Mouse (Mus musculus): Measurements from ENCODE around the gene Sstr3. TPM values are rescaled to one million over a fixed set of nuclear protein-coding genes. Genes with fewer than 3 reads are reported as not detected.

The Sstr3 gene
- total RNA-seq, 2 experiments from 2014 or later: not detected

DNA sequence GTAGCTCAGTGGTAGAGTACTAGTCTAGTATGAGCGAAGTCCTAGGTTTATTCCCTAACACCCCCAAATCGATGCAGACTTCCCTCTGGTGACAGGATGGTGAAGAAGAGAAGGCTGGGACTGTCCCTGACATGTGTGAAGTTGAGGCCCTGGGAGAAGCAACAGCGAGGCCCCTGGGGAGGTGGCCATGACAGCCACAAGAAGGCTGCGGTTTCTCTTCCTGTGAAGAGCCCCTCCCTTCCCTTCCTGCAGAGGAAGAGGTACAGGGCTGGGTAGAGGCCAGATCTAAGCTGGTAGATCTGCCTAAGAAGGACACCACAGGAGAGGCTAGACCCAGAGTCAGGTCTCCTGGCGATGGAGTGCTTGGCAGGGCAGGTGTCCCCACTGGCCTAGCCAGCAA, 19.5 kb upstream of the Sstr3 start:
- DNase-seq: no peak
- intact Hi-C loops (cut with DNase I): no loop called here

DNA sequence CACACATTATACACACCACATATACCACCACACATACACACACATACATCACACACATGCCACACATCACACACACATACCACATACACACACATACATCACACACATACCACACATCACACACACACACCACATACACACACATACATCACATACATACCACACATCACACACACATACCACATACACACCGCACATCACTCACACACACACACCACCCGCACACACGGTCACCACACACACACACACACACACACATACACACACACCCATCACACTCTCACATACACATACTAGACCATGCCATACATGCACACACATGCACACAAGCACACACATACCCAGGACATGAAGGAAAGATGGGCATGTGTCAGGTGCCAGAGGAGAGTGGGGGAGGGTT, 18.9 kb upstream of the Sstr3 start:
- intact Hi-C loops (cut with DNase I): no loop called here
- DNase-seq: no peak

DNA sequence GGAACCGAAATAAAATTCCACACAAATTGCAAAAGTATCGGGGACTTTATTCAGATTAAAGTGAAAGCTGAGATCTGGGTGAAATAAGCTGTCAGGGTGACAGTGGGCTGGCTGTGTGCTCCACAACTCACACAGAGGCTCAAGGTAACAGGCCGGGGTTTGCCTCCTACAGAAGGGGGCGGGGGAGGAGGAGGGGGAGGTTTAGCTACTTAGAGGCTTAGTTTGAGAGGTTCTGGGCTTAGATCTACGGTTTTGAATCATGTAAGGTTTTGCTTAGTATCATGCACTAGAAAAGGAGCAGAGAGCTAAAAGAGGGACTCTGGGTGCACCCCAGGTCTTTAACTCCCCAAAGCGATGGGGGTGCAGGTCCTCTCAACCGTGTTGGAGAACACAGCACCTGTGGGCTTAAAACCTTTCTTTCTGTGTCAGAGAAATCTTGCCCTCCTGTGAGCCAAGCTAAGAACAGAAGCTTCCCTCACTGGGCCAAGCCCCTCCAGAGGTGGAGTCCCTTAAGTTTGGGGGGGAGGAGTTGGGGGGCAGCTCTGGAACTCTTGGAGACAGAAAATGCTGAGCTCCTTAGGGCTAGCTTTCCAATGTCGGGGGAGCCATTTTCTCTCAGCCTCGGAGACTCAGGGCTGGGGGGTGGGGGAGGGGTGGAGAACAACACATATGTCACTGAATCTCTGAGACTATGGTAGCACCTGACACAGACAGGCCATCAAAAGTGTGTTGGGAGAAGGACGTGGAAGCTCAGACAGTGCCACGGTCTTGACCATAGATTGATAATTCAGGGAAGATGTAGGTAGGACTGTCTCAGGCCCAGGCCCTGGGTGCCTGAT, 14.9 kb upstream of the Sstr3 start:
- no peak for DNase-seq
- intact Hi-C loops (cut with DNase I): no loop called here

DNA sequence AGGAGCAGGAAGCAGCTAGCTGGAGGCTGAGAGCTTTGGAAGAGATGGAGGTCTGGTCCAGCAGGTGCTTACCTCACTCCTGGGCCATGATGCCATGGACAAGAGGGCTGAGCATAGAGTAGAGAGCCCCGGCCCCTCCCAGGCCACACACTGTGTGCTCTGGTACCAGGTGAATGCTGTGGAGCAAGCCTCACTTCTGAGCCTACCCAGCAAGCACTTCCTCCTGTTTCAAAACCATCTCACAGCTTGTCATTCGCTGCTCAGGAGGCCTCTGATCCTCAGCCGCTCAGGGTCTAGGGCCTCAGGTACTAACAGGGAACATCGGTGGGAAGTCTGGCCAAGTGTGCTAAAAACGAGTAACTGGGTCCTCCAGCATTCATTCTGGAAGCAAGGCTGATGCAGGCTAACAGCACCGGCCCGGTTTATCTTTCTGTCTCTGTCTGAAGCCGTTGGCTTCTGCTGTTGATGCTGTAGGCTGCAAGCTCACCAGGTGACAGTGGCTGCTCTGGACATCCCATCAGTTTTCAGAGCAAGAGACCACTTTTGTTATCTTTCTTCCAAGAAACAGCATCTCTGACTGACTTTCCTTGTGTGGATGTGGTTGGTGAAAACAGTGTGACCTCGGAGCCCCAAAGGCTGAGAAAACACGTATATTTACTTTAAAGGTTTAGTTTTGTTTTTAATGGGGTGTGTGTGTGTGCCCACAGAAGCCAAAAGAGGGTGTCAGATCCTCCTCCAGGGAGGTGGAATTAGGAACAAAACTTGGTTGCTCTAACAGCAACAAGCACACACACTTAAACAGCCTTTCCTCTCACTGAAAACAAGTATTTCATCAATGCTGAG, 13.4 kb upstream of the Sstr3 start:
- intact Hi-C loops (cut with DNase I): no loop called here
- no peak for DNase-seq

DNA sequence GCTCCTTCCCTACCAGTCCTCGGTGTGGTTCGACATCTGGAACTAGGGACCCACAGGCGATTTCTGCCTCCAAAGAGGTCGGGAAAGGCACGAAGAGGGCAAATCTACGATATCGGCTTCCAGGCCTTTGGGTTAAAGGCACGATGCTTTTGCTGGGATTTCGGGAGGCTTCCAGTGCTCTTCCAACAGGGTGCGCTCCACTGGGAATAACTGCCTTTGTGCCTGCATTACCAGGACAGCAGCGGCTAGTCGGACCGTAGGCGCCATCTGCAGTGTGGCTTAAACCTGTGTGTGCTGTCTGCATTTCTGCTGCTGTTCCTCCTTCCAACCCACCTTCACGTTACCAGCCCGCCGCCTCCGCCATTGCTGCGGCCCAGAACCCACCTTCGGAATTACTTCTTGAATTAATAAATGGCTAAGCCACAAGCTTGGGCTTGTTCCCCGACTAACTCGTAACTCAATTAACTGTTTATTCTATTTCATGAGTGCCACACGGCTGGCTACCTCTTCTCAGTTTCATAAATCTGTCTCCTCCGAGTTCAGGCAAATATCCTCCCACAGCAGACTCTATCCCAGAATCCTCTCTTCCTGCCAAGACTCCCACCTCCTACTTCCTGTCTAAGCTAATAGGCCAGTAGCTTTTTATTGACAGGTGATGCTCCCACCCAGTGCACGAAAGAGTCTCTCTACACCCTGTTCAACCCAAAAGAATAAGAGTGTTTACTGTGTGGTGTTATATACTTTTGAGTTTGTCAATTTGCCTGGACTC, 10.2 kb upstream of the Sstr3 start:
- DNase-seq: no peak
- intact Hi-C loops (cut with DNase I): no loop called here

DNA sequence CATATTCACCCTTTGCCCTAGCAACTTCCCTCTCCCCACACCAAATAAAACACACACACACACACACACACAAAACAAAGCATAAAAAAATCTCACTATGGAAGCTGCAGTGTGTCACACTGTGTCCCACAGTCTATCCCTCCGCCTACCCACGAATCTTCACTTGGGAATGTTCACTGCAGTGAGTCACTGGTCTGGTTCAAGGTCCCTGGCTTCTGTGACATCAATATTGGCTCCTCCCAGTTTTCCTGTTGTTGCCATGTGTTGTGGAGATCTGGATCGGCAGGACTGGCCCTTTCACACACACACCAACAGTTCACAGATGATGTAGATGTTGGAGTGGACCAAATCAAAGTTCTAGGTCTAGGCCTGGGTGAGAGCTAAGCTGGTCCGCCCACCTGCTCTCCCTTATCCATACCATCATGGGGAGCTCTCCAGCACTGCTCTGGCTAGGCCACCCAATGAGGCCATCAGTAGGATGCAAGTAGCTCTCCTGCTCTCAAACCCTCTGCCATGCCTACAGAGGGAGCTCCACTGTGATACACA, 4.8 kb upstream of the Sstr3 start:
- intact Hi-C loops (cut with DNase I): no loop called here

DNA sequence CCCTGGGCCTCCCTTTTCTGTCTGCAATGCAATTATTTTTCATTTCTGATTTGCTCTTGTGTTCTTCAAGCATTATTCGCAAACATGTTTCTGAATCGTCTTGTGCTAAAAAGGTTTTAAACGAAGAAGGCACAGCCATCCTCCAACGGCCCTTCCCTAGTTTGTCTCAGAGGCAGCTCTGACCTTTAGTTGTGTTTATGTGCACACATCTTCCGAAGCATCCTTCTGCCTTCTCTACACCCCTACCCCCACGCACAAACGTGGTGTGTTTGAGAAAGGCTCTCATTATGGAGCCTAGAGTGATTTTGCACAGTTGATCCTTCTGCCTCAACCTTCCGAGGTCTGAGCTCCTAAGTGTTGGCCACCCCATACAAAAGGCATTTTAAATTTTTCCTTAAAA, 4.2 kb upstream of the Sstr3 start:
- intact Hi-C loops (cut with DNase I): no loop called here
- DNase-seq: no peak

More for the DNA sequence above, 4.8 kb upstream of the Sstr3 start:
- no peak for DNase-seq

DNA sequence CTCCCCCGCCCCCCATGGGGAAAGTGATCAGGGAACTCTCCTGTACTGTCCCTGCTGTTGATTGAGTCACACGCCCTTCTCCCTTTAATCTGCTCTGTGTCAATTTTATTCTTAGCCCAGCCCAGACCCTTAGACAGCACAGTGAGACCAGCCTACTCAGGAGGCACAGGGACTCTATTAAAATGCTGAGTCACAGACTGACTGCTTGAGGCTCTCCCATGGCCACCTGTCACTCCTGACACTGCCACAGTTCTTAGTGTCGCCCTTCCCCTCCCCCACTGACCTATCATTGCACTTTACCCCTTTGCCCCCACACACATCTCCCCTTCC, 3.8 kb upstream of the Sstr3 start:
- intact Hi-C loops (cut with DNase I): no loop called here
- DNase-seq: no peak

DNA sequence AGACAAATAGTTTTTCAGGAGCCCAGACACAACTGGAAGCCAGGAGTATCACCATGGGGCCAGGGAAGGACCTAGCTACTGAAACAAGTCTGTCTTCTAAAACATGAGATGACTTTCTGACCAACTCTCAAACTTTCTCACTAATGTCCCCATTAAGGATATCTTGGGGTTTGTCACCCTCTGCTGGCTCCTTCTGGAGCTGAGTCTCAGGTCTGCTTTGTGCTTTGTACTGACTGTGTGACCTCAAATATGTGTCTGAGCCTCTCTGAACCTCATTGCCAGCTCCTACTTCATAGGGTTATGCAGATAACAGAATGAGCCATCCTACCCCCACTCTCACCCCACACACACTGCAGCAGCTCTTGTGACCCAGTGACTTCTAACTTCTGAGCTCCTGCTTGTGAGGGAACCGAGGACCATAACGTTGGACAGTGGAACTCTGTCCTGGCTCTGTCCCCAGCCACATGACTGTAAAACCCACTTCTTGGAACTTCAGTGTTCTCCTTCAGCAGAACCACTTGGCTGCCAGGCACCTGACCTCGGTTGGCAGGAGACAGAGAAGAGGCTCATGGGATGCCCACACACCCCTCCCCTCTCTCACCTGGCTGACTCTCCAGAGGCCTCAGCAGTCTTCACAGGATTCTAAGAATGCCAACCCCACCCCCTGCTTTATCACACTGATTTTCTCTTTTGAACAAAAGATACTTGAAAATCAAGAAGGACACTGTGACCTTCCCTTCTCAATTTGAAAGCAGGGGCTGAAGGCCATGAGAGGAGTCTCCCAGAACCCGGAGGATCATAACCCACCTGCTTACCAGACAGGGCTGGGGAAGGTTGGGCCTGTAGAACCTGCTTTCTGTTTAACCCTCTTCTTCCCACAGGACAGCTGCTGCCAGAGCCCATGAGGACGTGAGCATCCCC, 3.2 kb upstream of the Sstr3 start:
- no peak for DNase-seq
- intact Hi-C loops (cut with DNase I): no loop called here

DNA sequence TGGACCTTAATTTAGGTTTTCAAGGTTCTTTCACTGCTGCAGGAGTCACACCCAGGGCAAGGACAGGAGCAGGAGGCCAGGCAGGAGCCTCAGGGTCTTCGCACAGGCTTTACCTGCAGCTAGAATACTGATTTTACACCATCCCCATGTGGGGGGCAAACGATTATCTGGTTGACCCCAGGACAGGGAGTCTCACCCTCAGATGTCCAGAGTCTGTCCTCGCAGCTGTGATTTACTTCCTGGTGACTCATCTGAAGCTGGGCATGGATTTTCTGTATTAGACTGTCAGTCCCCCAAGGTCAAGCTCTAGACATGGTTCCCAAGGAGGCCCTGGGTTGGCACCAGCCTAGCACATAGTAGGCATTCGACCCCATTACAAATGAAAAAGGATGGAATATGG, 1.6 kb upstream of the Sstr3 start:
- DNase-seq: no peak
- intact Hi-C loops (cut with DNase I): no loop called here

DNA sequence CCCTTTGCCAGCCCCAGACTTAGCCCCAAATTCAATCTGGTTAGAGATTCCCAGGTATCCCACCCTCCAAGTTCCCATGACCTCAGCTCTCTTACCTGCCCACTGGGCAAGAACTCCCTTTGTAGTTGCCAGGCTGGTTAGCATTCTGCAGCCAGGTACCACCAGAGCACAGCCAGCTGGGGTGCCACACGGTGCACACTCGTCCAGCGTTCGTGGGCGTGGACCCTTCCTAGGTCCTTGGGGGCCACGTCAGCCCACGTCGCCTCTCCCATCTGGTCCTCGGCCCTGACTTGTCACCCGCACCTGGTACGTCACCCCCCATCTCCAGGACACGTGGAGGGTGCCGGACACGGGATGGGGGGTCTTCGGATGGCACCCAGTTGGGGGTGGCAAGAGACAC, 444 bp downstream of the Sstr3 start:
- intact Hi-C loops (cut with DNase I): no loop called here

DNA sequence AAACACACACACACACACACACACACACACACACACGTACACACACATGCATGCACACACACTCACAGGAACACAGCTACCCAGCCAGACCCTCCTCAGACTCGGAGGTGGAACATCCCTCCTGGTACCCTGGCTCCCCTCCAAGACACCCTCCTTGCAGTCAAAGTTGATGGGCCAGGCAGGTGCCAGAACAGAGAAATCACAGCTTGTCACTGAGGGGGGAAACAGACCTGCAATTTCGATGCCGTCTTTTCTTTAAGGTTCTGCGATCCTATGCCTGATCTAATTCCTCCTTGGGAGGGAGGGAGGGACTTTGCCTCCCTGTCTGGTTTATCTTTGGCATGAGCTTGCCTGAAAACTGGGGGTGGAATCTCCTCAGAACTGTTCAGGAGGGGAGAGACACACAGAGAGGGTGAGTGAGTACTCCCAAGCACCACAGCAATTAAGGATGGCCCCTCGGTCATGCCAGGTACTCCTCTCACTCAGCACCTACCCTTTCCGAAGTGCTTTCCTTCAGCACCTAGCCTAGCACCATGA, 1.6 kb downstream of the Sstr3 start:
- DNase-seq: no peak
- intact Hi-C loops (cut with DNase I): no loop called here

More for the DNA sequence above, 444 bp downstream of the Sstr3 start:
- no peak for DNase-seq

DNA sequence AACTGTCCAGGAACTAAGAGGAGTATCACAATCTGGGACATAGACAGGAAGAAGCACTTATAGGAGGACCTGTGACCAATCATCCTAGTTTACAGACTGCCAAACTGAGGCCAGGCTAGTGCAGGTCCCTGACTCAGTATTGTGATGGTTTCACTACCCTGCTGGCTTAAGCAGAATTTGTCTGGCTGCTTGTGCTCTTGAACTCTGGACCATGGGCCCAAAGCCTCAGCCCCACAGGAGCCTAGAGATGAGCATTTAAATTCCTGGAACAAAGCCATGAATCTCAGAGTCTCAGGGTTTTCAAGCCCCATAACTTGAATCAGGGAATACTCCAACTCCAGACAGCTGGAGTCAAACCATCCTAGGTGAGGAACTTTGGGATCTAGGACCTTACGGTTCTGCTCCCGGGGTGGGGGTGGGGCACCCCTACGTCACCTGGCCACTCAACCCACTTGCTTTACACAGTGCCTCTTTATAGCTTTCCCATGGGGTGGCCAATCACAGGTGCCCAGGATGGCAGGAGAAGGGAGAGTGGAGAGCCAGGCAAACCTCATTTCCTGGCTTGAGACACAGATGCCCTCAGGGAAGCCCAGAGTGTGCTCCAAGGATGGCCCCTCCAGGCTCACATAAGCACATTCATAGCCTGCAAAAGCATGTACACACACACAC, 2.3 kb downstream of the Sstr3 start:
- intact Hi-C loops (cut with DNase I): no loop called here
- no peak for DNase-seq

DNA sequence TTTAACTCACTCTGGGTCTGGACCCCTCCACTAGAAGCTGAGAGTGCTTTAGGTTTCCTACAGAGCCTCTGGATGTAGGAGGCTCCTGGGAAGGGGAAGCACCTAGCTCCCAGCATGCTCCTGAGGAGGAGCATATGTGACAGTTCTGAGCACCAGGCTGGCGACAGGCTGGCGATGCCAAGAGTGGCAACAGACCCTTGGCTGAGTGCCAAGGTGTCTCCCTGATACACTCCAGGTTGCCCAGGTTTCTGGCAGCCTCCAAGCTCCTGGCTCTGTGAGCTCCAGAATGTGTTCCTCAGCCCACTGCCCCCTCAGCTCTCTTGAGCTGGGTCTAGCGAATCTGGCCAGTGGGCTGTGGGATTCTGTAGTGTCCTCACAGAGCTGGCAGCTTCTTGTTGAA, 2.9 kb downstream of the Sstr3 start:
- DNase-seq: no peak
- intact Hi-C loops (cut with DNase I): no loop called here

DNA sequence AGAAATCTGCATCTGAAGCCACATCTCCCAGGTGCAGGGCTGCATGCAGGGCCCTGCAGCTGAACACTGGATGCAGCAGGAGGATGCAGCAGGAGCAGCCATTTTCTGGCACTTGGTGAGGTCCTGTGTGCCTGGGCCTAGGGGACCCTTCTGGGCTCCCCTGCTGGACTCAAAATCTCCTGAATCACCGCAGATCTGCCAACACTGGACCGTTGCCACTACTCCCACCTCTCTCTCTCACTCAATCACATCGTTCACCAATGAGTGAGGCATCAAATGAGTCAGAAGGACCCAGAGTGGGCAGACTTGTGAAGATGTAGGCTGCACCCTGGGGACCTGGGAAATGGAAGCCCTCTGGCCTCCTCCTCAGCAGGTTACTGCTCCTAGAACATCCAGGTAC, 3.4 kb downstream of the Sstr3 start:
- intact Hi-C loops (cut with DNase I): no loop called here
- no peak for DNase-seq

DNA sequence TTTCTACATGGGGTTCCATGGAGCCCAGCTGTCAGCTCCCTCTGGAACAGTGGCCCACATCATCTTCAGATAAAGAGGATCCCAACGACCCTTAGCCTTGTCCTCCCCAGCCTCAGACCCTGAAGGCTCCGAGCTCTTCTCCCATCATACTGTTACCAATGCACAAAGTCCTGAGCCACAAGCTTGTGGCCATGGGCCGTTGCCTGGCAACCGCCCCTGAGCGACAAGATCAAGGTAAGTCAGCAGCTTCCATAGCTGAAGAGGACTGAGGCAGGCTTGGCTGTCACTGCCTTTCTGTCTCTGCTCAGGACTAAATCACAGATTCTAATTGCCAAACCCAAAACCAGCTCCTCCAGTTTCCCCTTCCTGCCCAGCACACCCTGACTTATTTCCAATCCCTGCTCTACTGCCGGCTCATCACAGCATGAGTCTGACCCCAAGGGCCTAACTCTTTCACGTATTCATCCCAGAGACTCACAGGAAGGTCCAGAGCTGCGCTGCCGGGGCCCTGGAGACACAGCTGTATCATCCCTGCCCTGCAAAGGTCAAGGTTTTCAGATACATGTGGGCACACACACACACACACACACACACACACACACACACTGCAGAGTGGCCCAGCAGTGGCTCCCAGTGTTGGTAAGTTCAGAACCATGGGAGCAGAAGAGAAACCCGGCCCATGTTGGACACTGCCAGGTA, 8.6 kb downstream of the Sstr3 start:
- intact Hi-C loops (cut with DNase I): no loop called here
- DNase-seq: no peak

DNA sequence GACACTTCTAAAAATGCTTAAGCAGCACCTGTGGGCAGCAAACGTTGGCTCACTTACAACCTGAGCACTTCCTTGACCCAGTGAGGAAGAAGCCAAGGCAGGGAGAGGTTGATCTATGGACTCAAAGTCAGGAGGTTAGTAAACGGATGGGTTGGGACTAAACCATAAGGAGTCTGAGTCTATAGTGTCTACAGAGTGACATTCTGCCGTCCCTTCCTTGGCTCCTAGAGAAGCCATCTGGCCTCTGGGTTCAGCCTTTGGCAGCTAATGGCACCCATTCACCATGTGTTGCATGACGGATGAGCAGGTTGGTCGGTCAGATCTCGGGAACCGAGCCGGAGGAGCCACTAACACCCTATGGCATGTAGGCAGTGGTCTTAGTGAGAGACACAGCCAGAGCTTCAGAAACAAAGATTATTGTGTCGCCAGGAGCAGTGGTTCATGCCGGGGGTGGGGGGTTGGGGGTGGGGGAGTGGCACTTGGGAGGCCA, 11.1 kb downstream of the Sstr3 start:
- DNase-seq: no peak
- intact Hi-C loops (cut with DNase I): no loop called here
